In genomic region chr9:45935628-45936210, GRCm38 (mm10) we compare ENCODE assay signal across 9 mouse cellular contexts. TPM values are rescaled to one million over a fixed set of nuclear protein-coding genes. Genes with fewer than 3 reads are reported as not detected.
DNase-seq lines count a peak whose midpoint lies in the region; ATAC-seq lines count a peak whose summit lies in the region.
"Had no signal": no experiment of that assay in that cellular context is flagged by ENCODE, and none has a peak within 500 bp of the region (broad histone marks: within the 10 kb centered on the region; RNA-seq: fewer than 3 reads in every experiment).

TSS of gene Tagln (minus strand) at chr9:45936058.

- H3K9ac ChIP-seq in embryonic facial prominence, embryonic 14.5 days (ENCODE audit: low read depth, low read length) = peak within 1 kb of the TSS; percentile 46
- peak within 1 kb of the TSS; percentile 53 for H3K9ac ChIP-seq in heart, embryonic 16.5 days (ENCODE audit: low read length)
- H3K9ac ChIP-seq in limb, embryonic 13.5 days = peak within 1 kb of the TSS; percentile 63
- peak within 1 kb of the TSS; percentile 41 for H3K9ac ChIP-seq in neural tube, embryonic 11.5 days (ENCODE audit: low read length)

- H3K4me1 ChIP-seq in embryonic facial prominence, embryonic 14.5 days (ENCODE audit: control insufficient read depth, insufficient read depth, low read length) = no peaks in the 10 kb centered on the region; the same call in 1 of the 2 replicates
- H3K4me1 ChIP-seq in heart, embryonic 16.5 days (ENCODE audit: control insufficient read depth, insufficient read depth, low read length) = peaks cover 26% of the 10 kb centered on the region
- peaks cover 26% of the 10 kb centered on the region for H3K4me1 ChIP-seq in limb, embryonic 13.5 days
- 0 out of 2 replicates have a peak, but pooled peaks cover 3% of the 10 kb centered on the region for H3K4me1 ChIP-seq in neural tube, embryonic 11.5 days (ENCODE audit: control insufficient read depth, insufficient read depth, low read length)

- H3K9me3 ChIP-seq in embryonic facial prominence, embryonic 14.5 days (ENCODE audit: control insufficient read depth, low read length) = no peaks in the 10 kb centered on the region
- H3K9me3 ChIP-seq in heart, embryonic 16.5 days (replicated peaks; ENCODE audit: control insufficient read depth, low read length) = no peaks in the 10 kb centered on the region
- H3K9me3 ChIP-seq in limb, embryonic 13.5 days = no peaks in the 10 kb centered on the region
- no peaks in the 10 kb centered on the region for H3K9me3 ChIP-seq in neural tube, embryonic 11.5 days (ENCODE audit: control insufficient read depth, low read length)
- H3K9me3 ChIP-seq: megakaryocyte, embryonic 14.5 days had no signal

- H3K4me2 ChIP-seq in embryonic facial prominence, embryonic 14.5 days (ENCODE audit: low read depth, low read length) = peak within 1 kb of the TSS; percentile 53
- peak within 1 kb of the TSS; percentile 63 for H3K4me2 ChIP-seq in heart, embryonic 16.5 days (ENCODE audit: low read depth, low read length)
- H3K4me2 ChIP-seq in limb, embryonic 13.5 days (replicated peaks) = peak within 1 kb of the TSS; percentile 65
- H3K4me2 ChIP-seq in neural tube, embryonic 11.5 days (ENCODE audit: low read depth) = peak within 1 kb of the TSS; percentile 28

- H3K4me3 ChIP-seq in embryonic facial prominence, embryonic 14.5 days (ENCODE audit: low read depth, low read length) = peak within 1 kb of the TSS; percentile 30
- H3K4me3 ChIP-seq in heart, embryonic 16.5 days (ENCODE audit: low read length) = peak within 1 kb of the TSS; percentile 42
- H3K4me3 ChIP-seq in limb, embryonic 13.5 days = peak within 1 kb of the TSS; percentile 33
- H3K4me3 ChIP-seq in neural tube, embryonic 11.5 days (ENCODE audit: low read depth, low read length) = peak within 1 kb of the TSS; percentile 12; the same call in 1 of the 2 replicates
- H3K4me3 ChIP-seq: megakaryocyte, embryonic 14.5 days had no signal

- peak within 1 kb of the TSS; percentile 16; the same call in 1 of the 2 replicates for H3K27ac ChIP-seq in embryonic facial prominence, embryonic 14.5 days (replicated peaks; ENCODE audit: low read depth, low read length)
- H3K27ac ChIP-seq in heart, embryonic 16.5 days (ENCODE audit: low read length) = peak within 1 kb of the TSS; percentile 42; the same call in 1 of the 2 replicates
- H3K27ac ChIP-seq in limb, embryonic 13.5 days = no peak within 1 kb of the TSS; the same call in 1 of the 2 replicates
- no peak within 1 kb of the TSS for H3K27ac ChIP-seq in neural tube, embryonic 11.5 days (ENCODE audit: low read depth, low read length)

- peak; percentile 61 for ATAC-seq in embryonic facial prominence, embryonic 14.5 days (ENCODE audit: low read depth)
- ATAC-seq in heart, embryonic 16.5 days (replicated peaks; ENCODE audit: extremely low read depth, insufficient read depth, low FRiP score) = peak; percentile 15; the same call in 1 of the 2 replicates
- ATAC-seq in limb, embryonic 13.5 days (ENCODE audit: low FRiP score, low read depth) = peak; percentile 49; the same call in 1 of the 2 replicates
- no peak for ATAC-seq in neural tube, embryonic 11.5 days (ENCODE audit: insufficient read depth, low FRiP score, low TSS enrichment)

- peaks cover 24% of the 10 kb centered on the region for H3K36me3 ChIP-seq in embryonic facial prominence, embryonic 14.5 days (ENCODE audit: control insufficient read depth, insufficient read depth, low read length)
- peaks cover 26% of the 10 kb centered on the region for H3K36me3 ChIP-seq in heart, embryonic 16.5 days (ENCODE audit: control insufficient read depth, insufficient read depth)
- H3K36me3 ChIP-seq in limb, embryonic 13.5 days = peaks cover 34% of the 10 kb centered on the region
- H3K36me3 ChIP-seq in neural tube, embryonic 11.5 days (ENCODE audit: control insufficient read depth, insufficient read depth, low read length) = peaks cover 2% of the 10 kb centered on the region; the same call in 1 of the 2 replicates

- WGBS in embryonic facial prominence, embryonic 14.5 days = 7% methylated on average over 21 of the region's 21 CpGs
- 5% methylated on average over 21 of the region's 21 CpGs for WGBS in heart, embryonic 16.5 days
- 2% methylated on average over 21 of the region's 21 CpGs for WGBS in limb, embryonic 13.5 days
- WGBS in neural tube, embryonic 11.5 days = 5% methylated on average over 20 of the region's 21 CpGs

- intact Hi-C loops in left cerebral cortex, postnatal 25 days (cut with DNase I) = no loop called here

- peak; percentile 44 for DNase-seq in ovary, postnatal 36 days (ENCODE audit: low spot score)
- no peak for DNase-seq in ovary, adult 18-20 months (ENCODE audit: low spot score)
- DNase-seq in embryonic facial prominence, embryonic 14.5 days (ENCODE audit: low spot score) = peak; percentile 72
- DNase-seq in neural tube, embryonic 11.5 days (ENCODE audit: low spot score) = peak; percentile 34
- no peak for DNase-seq in left cerebral cortex, postnatal 25 days (ENCODE audit: low spot score in 2 of 2)
- DNase-seq in right cerebral cortex, postnatal 36 days (ENCODE audit: low spot score in 2 of 2) = no peak

- no peaks in the 10 kb centered on the region for H3K27me3 ChIP-seq in embryonic facial prominence, embryonic 14.5 days (replicated peaks; ENCODE audit: control insufficient read depth, insufficient read depth, low read length)
- no peaks in the 10 kb centered on the region for H3K27me3 ChIP-seq in heart, embryonic 16.5 days (ENCODE audit: control insufficient read depth, insufficient read depth, low read length)
- H3K27me3 ChIP-seq in limb, embryonic 13.5 days = 0 out of 2 replicates have a peak, but pooled peaks cover 2% of the 10 kb centered on the region
- H3K27me3 ChIP-seq in neural tube, embryonic 11.5 days (ENCODE audit: control insufficient read depth, insufficient read depth, low read length) = no peaks in the 10 kb centered on the region

RNA-seq across cellular contexts. Expression of gene Tagln, which starts in this region (rescaled TPM):
- polyA plus RNA-seq in embryonic facial prominence, embryonic 14.5 days (2014; fragmentation: Nextera tagmentation; extraction: Ambion mirVana) = 52.6 and 59.1 TPM in 2 replicates
- polyA plus RNA-seq in heart, embryonic 16.5 days (2015; fragmentation: Nextera tagmentation; extraction: Ambion mirVana) = 77.9 and 86.2 TPM in 2 replicates
- 17.3 and 19.1 TPM in 2 replicates for polyA plus RNA-seq in limb, embryonic 13.5 days (2015; fragmentation: Nextera tagmentation; extraction: Ambion mirVana)
- 13.5 and 19.2 TPM in 2 replicates for polyA plus RNA-seq in neural tube, embryonic 11.5 days (2014; fragmentation: Nextera tagmentation; extraction: Ambion mirVana)
- total RNA-seq in left cerebral cortex, postnatal 25 days (2021) = 10 to 100 TPM in 1 of 2 experiments, 1 to 10 TPM in 1; 9.3 to 12.7 TPM

Comparison
In these comparisons a context has a peak if more than half of its experiments do, and no peak if none do; other contexts are left out.
1. DNase-seq: peak in ovary, postnatal 36 days (single experiment), embryonic facial prominence, embryonic 14.5 days (single experiment) and neural tube, embryonic 11.5 days (single experiment); none in ovary, adult 18-20 months (single experiment), left cerebral cortex, postnatal 25 days (0 of 2) and right cerebral cortex, postnatal 36 days (0 of 2).
2. H3K27ac ChIP-seq: peak in embryonic facial prominence, embryonic 14.5 days (single experiment) and heart, embryonic 16.5 days (single experiment); none in limb, embryonic 13.5 days (single experiment) and neural tube, embryonic 11.5 days (single experiment).
3. Peak in every context shown above with its lines, with median percentiles within 50 percentile points of each other: H3K4me2 ChIP-seq, H3K4me3 ChIP-seq and H3K9ac ChIP-seq.